Mouse (Mus musculus) heart, embryonic 12.5 days (tissue): ENCODE results near the gene Magi1. TPM values are rescaled to one million over a fixed set of nuclear protein-coding genes. Genes with fewer than 3 reads are reported as not detected.
A peak's percentile ranks its signal among the peaks of the same experiment; 100 is the strongest.

Experiments used
- ATAC-seq: fragments of 200-750 bp; cut with Nextera tagmentation; 2 replicates; pipeline ENCODE4 v1.8.0; 2017; ENCODE audit warnings: moderate TSS enrichment, moderate library complexity; ENCODE audit not compliant: insufficient number of reproducible peaks, low FRiP score
- H3K27ac ChIP-seq: fragments of 300-500 bp; sonication (generic); 2 replicates; pipeline ENCODE4 v1.5.1; 2016; ENCODE audit warnings: mild to moderate bottlenecking, moderate library complexity; ENCODE audit not compliant: poor library complexity, severe bottlenecking
- H3K27me3 ChIP-seq: fragments of 300-500 bp; sonication (generic); replicated peaks from 2 replicates; pipeline ENCODE4 v1.6.1; 2016; ENCODE audit warnings: mild to moderate bottlenecking, moderate library complexity
- H3K36me3 ChIP-seq: fragments of 300-500 bp; sonication (generic); 2 replicates; pipeline ENCODE4 v1.6.1; 2016; ENCODE audit warnings: mild to moderate bottlenecking, moderate library complexity
- H3K4me1 ChIP-seq: fragments of 300-500 bp; sonication (generic); replicated peaks from 2 replicates; pipeline ENCODE4 v1.6.1; 2016; ENCODE audit warnings: mild to moderate bottlenecking
- H3K4me2 ChIP-seq: fragments of 300-500 bp; sonication (generic); 2 replicates; pipeline ENCODE4 v1.6.1; 2016; ENCODE audit warnings: mild to moderate bottlenecking, moderate library complexity
- H3K4me3 ChIP-seq: fragments of 300-500 bp; sonication (generic); 2 replicates; pipeline ENCODE4 v1.5.1; 2016; ENCODE audit warnings: mild to moderate bottlenecking
- H3K9ac ChIP-seq: fragments of 300-500 bp; sonication (generic); 2 replicates; pipeline ENCODE4 v1.6.1; 2016; ENCODE audit warnings: mild to moderate bottlenecking, moderate library complexity
- H3K9me3 ChIP-seq: fragments of 300-500 bp; sonication (generic); replicated peaks from 2 replicates; pipeline ENCODE4 v1.6.1; 2016; ENCODE audit warnings: mild to moderate bottlenecking, moderate library complexity
- WGBS: fragments of 180-500 bp; shearing (Covaris S2); methylation state at CpG from one replicate; pipeline ENCODE4 v1.1.7; 2016; 5-methylcytosine and 5-hydroxymethylcytosine counted together
- polyA plus RNA-seq: library from polyadenylated mRNA; unstranded; fragments of >200 nt; fragmentation: Nextera tagmentation; extraction: Ambion mirVana; gene quantifications from 2 replicates; pipeline ENCODE4 v1.2.1, GENCODE M21; 2016

The Magi1 gene
- polyA plus RNA-seq, 1 experiment from 2014 or later = 9.9 TPM

DNA sequence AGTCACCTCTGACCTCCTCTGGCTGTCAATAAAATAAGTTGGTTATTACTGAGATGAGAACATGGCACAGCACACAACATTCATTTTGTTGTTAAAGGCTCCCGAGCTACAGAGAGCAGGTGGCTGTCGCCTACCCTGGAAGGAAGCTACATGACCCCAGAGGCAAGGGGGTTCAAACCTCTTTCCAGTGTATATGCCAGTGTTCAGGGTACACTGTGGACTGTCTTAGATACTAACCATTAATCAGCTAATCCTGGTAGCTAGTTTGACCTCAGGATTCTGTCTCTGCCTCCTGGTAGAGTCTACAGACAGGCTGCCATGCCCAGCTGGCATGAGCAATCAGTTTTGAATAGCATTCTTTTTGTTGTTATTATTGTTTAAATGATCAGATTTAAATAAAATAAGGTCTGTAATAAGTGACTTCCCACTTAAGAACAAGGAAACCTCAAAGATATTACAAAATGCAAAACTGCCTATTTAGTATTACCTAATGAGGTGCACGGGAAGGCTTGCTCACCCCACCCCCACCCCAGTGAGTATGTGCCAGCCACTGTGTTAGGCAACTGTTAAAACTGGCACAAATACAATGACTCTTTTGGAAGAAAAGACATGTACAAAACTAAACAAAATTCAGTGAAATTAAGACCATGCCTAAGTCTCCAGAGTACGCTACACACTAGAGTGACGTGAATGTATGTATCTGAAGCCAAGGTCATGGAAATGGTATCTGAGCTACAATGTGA, 513.3 kb downstream of the Magi1 start:
- Histone ChIP-seq H3K36me3 (peaks cover 3% of the 10 kb centered on the region), H3K4me2 (no peak overlapping the region), H3K4me3 (no peak overlapping the region), H3K9me3 (0 out of 2 replicates have a peak, but pooled peaks cover 2% of the 10 kb centered on the region), H3K27me3 (no peaks in the 10 kb centered on the region), H3K27ac (no peak overlapping the region), H3K4me1 (peaks cover 11% of the 10 kb centered on the region), H3K9ac (no peak overlapping the region)
- WGBS = 86% methylated on average over 5 of the region's 5 CpGs
- no peak for ATAC-seq

DNA sequence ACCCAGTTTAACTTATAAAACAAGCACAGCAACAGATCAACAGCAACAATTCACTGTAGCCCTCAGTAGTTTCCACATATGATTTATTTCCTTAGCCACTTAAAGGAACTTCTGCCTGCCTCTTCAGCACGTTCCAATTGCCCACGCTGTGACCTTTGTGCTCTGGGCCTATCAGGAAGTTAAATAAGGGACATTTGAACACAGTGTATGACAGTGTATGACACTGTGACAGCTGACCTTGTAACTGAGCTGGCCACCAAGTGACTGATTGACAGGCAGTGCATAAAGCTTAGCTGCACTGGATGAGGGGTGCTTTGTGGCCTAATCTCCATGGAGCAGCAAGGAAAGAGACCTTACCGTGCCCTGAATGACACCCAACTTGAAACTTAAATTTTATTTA, 525.6 kb downstream of the Magi1 start:
- H3K9ac ChIP-seq = no peak overlapping the region

DNA sequence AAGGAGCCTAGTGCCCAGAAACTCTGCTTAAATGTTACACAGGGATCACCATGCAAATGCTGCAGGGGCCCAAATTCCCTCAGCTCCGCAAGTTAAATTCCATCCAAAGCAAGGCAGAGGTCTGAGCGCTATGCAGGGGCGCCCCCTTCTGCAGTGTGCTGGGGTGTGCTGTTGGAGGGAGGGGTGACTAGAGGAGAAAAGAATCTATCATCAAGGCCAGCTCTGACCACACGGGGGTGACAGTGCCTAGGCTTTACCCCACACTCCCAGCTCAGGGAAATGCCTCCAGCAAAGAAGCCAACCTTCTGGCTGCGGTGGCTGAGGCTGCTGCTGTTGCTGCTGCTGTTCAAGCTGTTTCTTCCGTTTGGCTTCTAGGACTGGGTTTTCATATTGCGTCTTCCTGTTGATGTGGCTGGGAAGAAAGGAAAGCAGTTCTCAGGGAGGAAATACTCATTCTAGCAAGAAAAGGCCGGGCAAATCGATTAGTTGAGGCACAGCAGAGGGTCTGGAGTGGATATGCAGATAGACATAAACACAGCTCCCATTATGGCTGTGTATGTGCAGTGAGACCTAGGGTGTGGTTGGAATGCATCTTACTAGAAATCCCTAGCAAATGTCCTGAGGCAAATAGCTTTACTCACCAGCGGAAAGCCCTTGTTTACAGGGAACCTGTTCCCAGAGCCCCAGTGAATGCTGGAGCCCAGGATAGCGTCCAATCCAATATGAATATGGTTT, 526.2 kb downstream of the Magi1 start:
- Histone ChIP-seq H3K4me2 (no peak overlapping the region), H3K36me3 (peaks cover 9% of the 10 kb centered on the region), H3K4me3 (no peak overlapping the region), H3K4me1 (peaks cover 8% of the 10 kb centered on the region), H3K27ac (peak overlapping the region; percentile 25), H3K9me3 (no peaks in the 10 kb centered on the region), H3K9ac (no peak overlapping the region), H3K27me3 (no peaks in the 10 kb centered on the region)
- ATAC-seq = peak; percentile 81
- 33% methylated on average over 11 of the region's 11 CpGs for WGBS

More for the DNA sequence above, 525.6 kb downstream of the Magi1 start:
- Histone ChIP-seq H3K4me2 (no peak overlapping the region), H3K9me3 (no peaks in the 10 kb centered on the region), H3K4me3 (no peak overlapping the region), H3K27ac (peak overlapping the region; percentile 25), H3K36me3 (peaks cover 9% of the 10 kb centered on the region), H3K4me1 (peaks cover 8% of the 10 kb centered on the region), H3K27me3 (no peaks in the 10 kb centered on the region)
- no peak for ATAC-seq
- 52% methylated on average over 3 of the region's 3 CpGs for WGBS

DNA sequence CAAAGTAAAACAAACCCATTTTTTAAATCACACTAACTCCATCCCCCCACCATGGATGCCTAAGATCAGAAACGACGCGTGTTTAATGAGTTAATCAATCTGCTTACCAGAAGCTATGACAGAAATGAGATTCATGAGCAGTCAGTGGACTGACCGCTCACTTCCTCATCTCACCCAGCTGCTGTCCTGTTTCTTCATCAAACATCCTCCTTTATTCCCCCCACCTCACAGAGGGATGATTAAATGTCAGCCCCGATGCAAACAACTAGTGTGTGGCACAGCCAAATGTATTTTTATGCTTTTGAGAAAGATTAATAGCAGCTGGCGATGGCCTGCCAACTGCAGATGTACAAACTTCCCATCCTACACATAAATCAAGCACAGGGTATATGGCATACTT, 540.6 kb downstream of the Magi1 start:
- H3K36me3 ChIP-seq = peaks cover 22% of the 10 kb centered on the region
- no peak overlapping the region for H3K4me2 ChIP-seq
- no peak overlapping the region for H3K4me3 ChIP-seq
- no peaks in the 10 kb centered on the region for H3K9me3 ChIP-seq
- ATAC-seq = no peak
- H3K4me1 ChIP-seq = peaks cover 8% of the 10 kb centered on the region; the same call in 1 of the 2 replicates
- no peak overlapping the region for H3K9ac ChIP-seq
- WGBS = 89% methylated on average over 6 of the region's 6 CpGs
- no peak overlapping the region for H3K27ac ChIP-seq
- no peaks in the 10 kb centered on the region for H3K27me3 ChIP-seq

DNA sequence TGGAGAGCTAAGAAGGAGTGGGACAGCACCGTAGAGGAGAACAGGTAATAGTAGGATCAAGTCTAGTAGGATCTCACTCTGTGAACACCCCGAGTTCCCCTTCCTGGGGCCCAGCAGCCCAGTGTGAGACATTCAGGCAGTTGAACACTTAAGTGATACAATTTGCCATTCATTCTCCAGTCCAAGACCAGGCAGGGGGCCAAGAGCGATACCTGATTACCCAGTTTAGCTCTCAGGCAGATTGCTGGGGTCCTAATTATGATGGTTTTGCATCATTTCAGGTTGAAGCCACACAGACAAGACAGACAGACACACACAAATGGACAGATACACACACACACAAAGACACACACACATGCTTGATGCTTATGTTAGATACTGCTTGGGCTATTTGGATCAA, 543.9 kb downstream of the Magi1 start:
- Histone ChIP-seq H3K36me3 (no peaks in the 10 kb centered on the region; the same call in 1 of the 2 replicates), H3K27ac (no peak overlapping the region), H3K4me3 (no peak overlapping the region), H3K9me3 (no peaks in the 10 kb centered on the region), H3K4me2 (no peak overlapping the region), H3K4me1 (peaks cover 8% of the 10 kb centered on the region; the same call in 1 of the 2 replicates), H3K27me3 (no peaks in the 10 kb centered on the region), H3K9ac (no peak overlapping the region)
- ATAC-seq = no peak
- WGBS = 85% methylated on average over 3 of the region's 3 CpGs

DNA sequence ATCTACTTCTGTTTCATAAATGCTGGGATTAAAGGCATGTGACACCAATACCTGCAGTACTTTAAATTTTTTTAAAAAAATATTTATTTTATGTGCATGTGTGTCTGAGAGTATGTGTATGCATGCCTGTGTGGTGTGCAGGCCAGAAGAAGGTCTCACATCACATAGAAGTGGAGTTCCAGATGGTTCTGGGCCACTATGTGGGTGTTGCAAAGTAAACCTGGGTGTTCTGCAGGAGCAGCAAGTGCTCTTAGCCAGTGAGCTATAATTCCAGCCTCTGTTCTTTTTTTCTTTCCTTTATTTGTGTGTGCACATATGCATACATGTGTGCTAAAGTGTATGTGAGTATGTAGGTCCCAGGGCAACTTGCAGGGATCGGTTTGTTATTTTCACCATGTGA, 546.6 kb downstream of the Magi1 start:
- no peak for ATAC-seq
- H3K4me1 ChIP-seq = peaks cover 8% of the 10 kb centered on the region; the same call in 1 of the 2 replicates
- H3K27me3 ChIP-seq = no peaks in the 10 kb centered on the region
- H3K4me2 ChIP-seq = no peak overlapping the region
- 96% methylated on average over 1 of the region's 1 CpGs for WGBS
- H3K4me3 ChIP-seq = no peak overlapping the region
- H3K36me3 ChIP-seq = no peaks in the 10 kb centered on the region; the same call in 1 of the 2 replicates
- no peak overlapping the region for H3K27ac ChIP-seq
- no peak overlapping the region for H3K9ac ChIP-seq
- H3K9me3 ChIP-seq = no peaks in the 10 kb centered on the region

DNA sequence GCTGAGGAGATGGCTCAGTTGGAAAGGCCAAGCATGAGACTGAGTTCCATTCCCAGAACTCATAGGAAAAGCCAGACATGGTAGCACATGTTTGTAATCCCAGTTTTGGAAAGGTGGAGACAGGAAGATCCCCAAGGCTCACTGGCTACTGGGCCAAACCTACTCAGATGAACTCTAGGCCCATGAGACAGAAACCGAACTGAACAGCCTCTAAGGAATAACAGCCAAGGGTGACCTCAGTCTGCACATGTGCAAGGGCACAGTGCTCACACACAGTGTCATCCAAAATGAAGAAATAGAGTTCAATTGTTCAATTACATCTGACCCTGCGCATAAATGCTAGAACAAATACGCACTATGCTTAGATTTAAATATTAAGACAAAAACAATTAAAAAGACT, 547.6 kb downstream of the Magi1 start:
- Histone ChIP-seq H3K4me3 (no peak overlapping the region), H3K9me3 (no peaks in the 10 kb centered on the region), H3K27me3 (no peaks in the 10 kb centered on the region), H3K9ac (no peak overlapping the region), H3K4me2 (no peak overlapping the region), H3K4me1 (peaks cover 8% of the 10 kb centered on the region; the same call in 1 of the 2 replicates), H3K27ac (no peak overlapping the region), H3K36me3 (no peaks in the 10 kb centered on the region; the same call in 1 of the 2 replicates)
- 92% methylated on average over 3 of the region's 3 CpGs for WGBS
- ATAC-seq = no peak

DNA sequence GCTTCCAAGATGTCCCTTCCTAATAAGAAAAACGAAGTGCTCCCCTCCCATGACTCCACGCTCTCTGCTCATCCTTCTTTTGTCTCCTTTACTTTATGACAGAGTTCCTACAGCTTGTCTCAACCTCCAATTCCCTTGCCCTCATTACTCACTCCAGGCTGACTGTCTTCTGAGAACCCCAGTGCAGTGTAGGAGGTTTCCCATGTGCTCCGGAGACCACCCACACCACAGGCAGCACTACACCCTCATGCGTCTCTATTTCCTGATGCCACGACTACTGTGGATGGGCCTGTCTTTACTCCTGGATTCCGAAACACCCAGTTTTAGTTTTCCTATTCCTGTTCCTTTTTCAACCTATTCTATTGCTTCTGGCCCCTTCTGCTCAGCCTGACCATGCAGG, 549.9 kb downstream of the Magi1 start:
- Histone ChIP-seq H3K9ac (no peak overlapping the region), H3K27ac (no peak overlapping the region), H3K4me1 (0 out of 2 replicates have a peak, but pooled peaks cover 2% of the 10 kb centered on the region), H3K36me3 (no peaks in the 10 kb centered on the region; the same call in 1 of the 2 replicates), H3K4me2 (no peak overlapping the region), H3K27me3 (no peaks in the 10 kb centered on the region), H3K9me3 (no peaks in the 10 kb centered on the region), H3K4me3 (no peak overlapping the region)
- WGBS = 85% methylated on average over 6 of the region's 6 CpGs
- ATAC-seq = no peak

DNA sequence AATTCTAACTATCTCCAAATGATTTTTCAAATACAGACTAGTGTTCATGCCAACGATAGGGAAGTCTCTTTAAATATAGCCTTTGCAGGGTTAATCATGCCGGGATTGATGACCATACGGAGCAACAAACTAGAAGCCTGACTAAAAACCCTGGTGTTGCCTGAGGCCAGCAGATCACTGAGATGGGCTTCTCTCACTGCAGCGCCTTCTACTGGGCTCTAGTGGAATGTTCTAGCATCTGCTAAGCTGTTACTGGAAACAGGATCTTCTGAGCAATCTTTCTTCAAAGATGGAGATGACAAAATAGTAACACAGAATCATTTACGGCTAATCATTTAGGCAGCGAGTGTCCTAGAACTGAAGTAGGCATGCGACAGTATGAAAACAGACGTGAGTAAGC, 554.0 kb downstream of the Magi1 start:
- no peak overlapping the region for H3K27ac ChIP-seq
- H3K9ac ChIP-seq = no peak overlapping the region
- H3K4me1 ChIP-seq = peaks cover 26% of the 10 kb centered on the region
- WGBS = 71% methylated on average over 8 of the region's 8 CpGs
- ATAC-seq = no peak
- H3K9me3 ChIP-seq = no peaks in the 10 kb centered on the region
- H3K4me3 ChIP-seq = no peak overlapping the region
- no peak overlapping the region for H3K4me2 ChIP-seq
- no peaks in the 10 kb centered on the region for H3K27me3 ChIP-seq
- no peaks in the 10 kb centered on the region for H3K36me3 ChIP-seq

DNA sequence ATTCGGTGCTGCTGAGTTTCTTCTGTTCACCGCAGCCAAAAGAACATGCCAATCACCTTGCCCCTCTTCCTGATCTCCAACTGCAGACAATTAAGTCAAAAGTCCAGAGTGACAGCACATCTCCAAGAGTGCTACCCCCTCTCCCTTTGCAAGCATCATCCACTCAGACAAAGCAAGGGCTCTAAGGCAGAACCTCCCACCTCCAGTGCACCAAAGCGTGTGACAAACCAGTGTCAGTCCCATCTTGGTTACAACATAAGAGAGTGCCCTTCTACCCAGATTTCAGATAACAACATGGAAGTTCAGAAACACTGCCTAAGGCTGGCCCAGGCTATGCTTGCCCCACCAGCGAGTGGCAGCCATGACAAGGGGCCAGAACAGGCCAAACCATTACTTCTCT, 554.9 kb downstream of the Magi1 start:
- no peak overlapping the region for H3K27ac ChIP-seq
- H3K9ac ChIP-seq = no peak overlapping the region
- H3K36me3 ChIP-seq = no peaks in the 10 kb centered on the region
- H3K27me3 ChIP-seq = no peaks in the 10 kb centered on the region
- no peak overlapping the region for H3K4me3 ChIP-seq
- no peak for ATAC-seq
- no peak overlapping the region for H3K4me2 ChIP-seq
- H3K4me1 ChIP-seq = peaks cover 26% of the 10 kb centered on the region
- H3K9me3 ChIP-seq = no peaks in the 10 kb centered on the region
- WGBS = 82% methylated on average over 4 of the region's 4 CpGs

DNA sequence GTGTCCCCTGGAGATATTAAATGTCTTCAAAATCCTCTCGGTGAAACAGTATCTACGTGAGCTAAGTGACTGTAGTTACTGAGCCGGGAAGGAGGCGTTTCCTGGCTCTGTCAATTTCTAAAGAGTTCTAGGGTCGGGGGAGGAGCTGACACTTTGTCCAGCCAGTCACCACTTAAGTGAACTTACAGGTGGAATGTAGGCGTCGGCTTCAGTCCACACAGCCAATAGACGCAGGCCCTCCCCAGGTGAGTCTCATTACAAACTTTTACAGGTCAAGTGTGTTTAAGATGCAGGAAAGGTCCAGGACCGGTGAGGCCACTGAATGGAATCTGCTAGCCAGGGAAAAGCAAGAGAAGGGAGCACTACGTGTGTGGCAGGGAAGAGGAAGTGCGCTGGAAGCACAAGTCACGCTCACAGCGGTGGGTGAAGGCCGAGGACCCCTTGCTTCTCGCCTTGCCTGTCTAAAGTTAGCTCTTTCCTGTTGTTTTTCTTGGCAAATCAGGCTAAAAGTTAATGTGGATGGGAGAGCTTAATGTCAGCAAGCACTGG, 556.0 kb downstream of the Magi1 start:
- no peak for ATAC-seq
- 28% methylated on average over 15 of the region's 15 CpGs for WGBS
- Histone ChIP-seq H3K36me3 (no peaks in the 10 kb centered on the region), H3K27ac (no peak overlapping the region), H3K4me1 (peaks cover 26% of the 10 kb centered on the region), H3K4me2 (peak overlapping the region; percentile 18), H3K9me3 (no peaks in the 10 kb centered on the region), H3K9ac (no peak overlapping the region), H3K4me3 (no peak overlapping the region), H3K27me3 (no peaks in the 10 kb centered on the region)
